18 mouse cellular contexts compared by ENCODE assay signal in the genomic region with DNA sequence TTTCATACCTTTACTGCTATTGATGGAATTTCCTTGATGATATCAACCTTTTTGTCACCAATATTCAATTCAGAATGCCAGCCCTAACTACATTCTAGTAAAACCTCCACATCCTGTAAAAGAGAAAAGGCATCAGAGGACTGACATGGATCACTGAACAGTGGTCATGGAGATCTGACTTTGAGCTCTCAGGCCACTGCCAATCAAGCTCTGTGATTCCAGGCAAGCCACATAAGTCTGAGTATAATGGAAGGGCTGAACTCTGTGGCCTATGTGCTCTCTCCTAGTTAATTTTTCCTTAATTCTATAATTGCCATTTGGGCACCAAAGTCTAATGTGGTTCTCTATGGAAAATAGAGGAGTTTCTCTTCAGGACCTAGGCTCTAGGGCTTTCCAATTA.
DNase-seq lines count a peak whose midpoint lies in the region; ATAC-seq and TF ChIP-seq lines count a peak whose summit lies in the region.
"Had no signal": no experiment of that assay in that cellular context is flagged by ENCODE, and none has a peak within 500 bp of the region (broad histone marks: within the 10 kb centered on the region; RNA-seq: fewer than 3 reads in every experiment).

No protein-coding gene starts in this region.

- no peaks in the 10 kb centered on the region for H3K79me2 ChIP-seq in liver, adult 2 months (ENCODE audit: control insufficient read depth, insufficient read depth, low read length)

- H3K27ac ChIP-seq in liver, adult 2 months (replicated peaks; ENCODE audit: insufficient read depth, low read depth, low read length), result no peak overlapping the region
- H3K27ac ChIP-seq in liver, embryonic 12.5 days, result no peak overlapping the region
- peak overlapping the region; percentile 53; the same call in 1 of the 2 replicates for H3K27ac ChIP-seq in kidney, embryonic 16.5 days (ENCODE audit: low read length)
- H3K27ac ChIP-seq: embryonic facial prominence, embryonic 10.5 days; gastrocnemius, adult 2 months; heart, embryonic 13.5 days; hindbrain, embryonic 12.5 days had no signal

- H3K4me1 ChIP-seq in liver, adult 2 months (ENCODE audit: control insufficient read depth, insufficient read depth, low read length), result peaks cover 12% of the 10 kb centered on the region; the same call in 1 of the 2 replicates
- no peaks in the 10 kb centered on the region for H3K4me1 ChIP-seq in liver, embryonic 12.5 days
- H3K4me1 ChIP-seq in kidney, embryonic 16.5 days (ENCODE audit: insufficient read depth, low read length), result peaks cover 15% of the 10 kb centered on the region
- H3K4me1 ChIP-seq: embryonic facial prominence, embryonic 10.5 days; hindbrain, embryonic 12.5 days had no signal

- no peak overlapping the region for H3K9ac ChIP-seq in liver, adult 2 months (ENCODE audit: low read depth, low read length)
- H3K9ac ChIP-seq in liver, embryonic 12.5 days, result no peak overlapping the region
- H3K9ac ChIP-seq in kidney, embryonic 16.5 days (replicated peaks; ENCODE audit: low read length), result no peak overlapping the region
- H3K9ac ChIP-seq: heart, embryonic 13.5 days; hindbrain, embryonic 12.5 days had no signal

- no peak for TF ChIP-seq POLR2A in liver, adult 2 months (IDR thresholded peaks at IDR 0.05; ENCODE audit: extremely low read depth, insufficient read depth, low read length)

- no peaks in the 10 kb centered on the region for H3K36me3 ChIP-seq in liver, adult 2 months (ENCODE audit: control insufficient read depth, insufficient read depth, low read length)
- no peaks in the 10 kb centered on the region for H3K36me3 ChIP-seq in liver, embryonic 12.5 days
- no peaks in the 10 kb centered on the region for H3K36me3 ChIP-seq in kidney, embryonic 16.5 days (ENCODE audit: insufficient read depth, low read length)
- H3K36me3 ChIP-seq: embryonic facial prominence, embryonic 10.5 days; heart, embryonic 13.5 days; hindbrain, embryonic 12.5 days had no signal

- no peak for TF ChIP-seq CTCF in liver, adult 2 months (IDR thresholded peaks at IDR 0.05; ENCODE audit: low read depth, low read length)

- H3K9me3 ChIP-seq in liver, embryonic 12.5 days (replicated peaks), result no peaks in the 10 kb centered on the region
- no peaks in the 10 kb centered on the region for H3K9me3 ChIP-seq in kidney, embryonic 16.5 days (ENCODE audit: low read length)
- H3K9me3 ChIP-seq: embryonic facial prominence, embryonic 10.5 days; heart, embryonic 13.5 days; hindbrain, embryonic 12.5 days had no signal

- no peak for ATAC-seq in liver, embryonic 12.5 days
- peak; percentile 95 for ATAC-seq in kidney, embryonic 16.5 days (ENCODE audit: low FRiP score, low TSS enrichment)
- ATAC-seq: forebrain, embryonic 14.5 days had no signal

- DNase-seq in liver, adult 2 months (ENCODE audit: extremely low read depth, low read depth, low spot score), result peak; percentile 4
- DNase-seq in kidney, postnatal 25 days, result peak; percentile 28 to 72
- no peak for DNase-seq in cerebellum, adult 9-11 months
- DNase-seq in layer of hippocampus, postnatal 14 days (ENCODE audit: low spot score in 2 of 2), result no peak
- no peak for DNase-seq in gastrocnemius, postnatal 25 days
- DNase-seq: adrenal gland, postnatal 10 days; cerebellum, adult 11-12 months; cerebellum, adult 9-10 months; gastrocnemius, adult 2 months; gastrocnemius, postnatal 36 days; heart, adult 11 months; heart, postnatal 36 days had no signal

- no peaks in the 10 kb centered on the region for H3K27me3 ChIP-seq in liver, adult 2 months (ENCODE audit: control insufficient read depth, insufficient read depth, low read length)
- no peaks in the 10 kb centered on the region for H3K27me3 ChIP-seq in liver, embryonic 12.5 days (replicated peaks)
- no peaks in the 10 kb centered on the region for H3K27me3 ChIP-seq in kidney, embryonic 16.5 days (ENCODE audit: insufficient read depth, low read length)
- H3K27me3 ChIP-seq: heart, embryonic 13.5 days; hindbrain, embryonic 12.5 days had no signal

- H3K4me2 ChIP-seq in liver, embryonic 12.5 days, result no peak overlapping the region
- no peak overlapping the region for H3K4me2 ChIP-seq in kidney, embryonic 16.5 days (replicated peaks; ENCODE audit: low read depth, low read length)
- H3K4me2 ChIP-seq: heart, embryonic 13.5 days; hindbrain, embryonic 12.5 days had no signal

- H3K4me3 ChIP-seq in liver, adult 2 months (ENCODE audit: insufficient read depth, low read depth, low read length), result no peak overlapping the region
- H3K4me3 ChIP-seq in liver, embryonic 12.5 days, result no peak overlapping the region
- H3K4me3 ChIP-seq in kidney, embryonic 16.5 days (ENCODE audit: low read length), result no peak overlapping the region
- H3K4me3 ChIP-seq: embryonic facial prominence, embryonic 10.5 days; gastrocnemius, adult 2 months; heart, embryonic 13.5 days; hindbrain, embryonic 12.5 days had no signal

Comparison
In these comparisons a context has a peak if more than half of its experiments do, and no peak if none do; other contexts are left out.
1. DNase-seq: peak in liver, adult 2 months (single experiment) and kidney, postnatal 25 days (2 of 2); none in cerebellum, adult 9-11 months (single experiment), layer of hippocampus, postnatal 14 days (0 of 2) and gastrocnemius, postnatal 25 days (single experiment).